Mouse (Mus musculus) midbrain, postnatal 0 days (tissue): ENCODE results near the gene Cnot3. TPM values are rescaled to one million over a fixed set of nuclear protein-coding genes. Genes with fewer than 3 reads are reported as not detected.
A peak's percentile ranks its signal among the peaks of the same experiment; 100 is the strongest.

ENCODE experiments used
- ATAC-seq: fragments of 200-750 bp; cut with Nextera tagmentation; 2 replicates; pipeline ENCODE4 v1.8.0; 2017; ENCODE audit warnings: moderate number of reproducible peaks, mild to moderate bottlenecking, moderate TSS enrichment, moderate library complexity; ENCODE audit not compliant: low FRiP score
- DNase-seq: peaks from one replicate; pipeline ENCODE4 v3.0.0-alpha.2; 2015; ENCODE audit warnings: low spot score
- H3K27ac ChIP-seq: fragments of 300-500 bp; sonication (generic); 2 replicates; pipeline ENCODE4 v1.5.1; 2014; ENCODE audit warnings: low read depth, mild to moderate bottlenecking, low read length, mixed read lengths
- H3K27me3 ChIP-seq: fragments of 300-500 bp; sonication (generic); 2 replicates; pipeline ENCODE4 v1.6.1; 2014; ENCODE audit warnings: low read length, control low read depth, mixed read lengths; ENCODE audit not compliant: insufficient read depth
- H3K36me3 ChIP-seq: fragments of 300-500 bp; sonication (generic); 2 replicates; pipeline ENCODE4 v1.6.1; 2014; ENCODE audit warnings: low read length, control low read depth, mixed read lengths; ENCODE audit not compliant: insufficient read depth
- H3K4me1 ChIP-seq: fragments of 300-500 bp; sonication (generic); 2 replicates; pipeline ENCODE4 v1.6.1; 2014; ENCODE audit warnings: mild to moderate bottlenecking, control low read depth, antibody characterized with exemption, low read length, mixed read lengths; ENCODE audit not compliant: insufficient read depth
- H3K4me2 ChIP-seq: fragments of 300-500 bp; sonication (generic); 2 replicates; pipeline ENCODE4 v1.6.1; 2014; ENCODE audit warnings: low read depth, mild to moderate bottlenecking, low read length, mixed read lengths; ENCODE audit not compliant: poor library complexity, severe bottlenecking
- H3K4me3 ChIP-seq: fragments of 300-500 bp; sonication (generic); 2 replicates; pipeline ENCODE4 v1.5.1; 2014; ENCODE audit warnings: low read depth, mild to moderate bottlenecking, low read length, moderate library complexity
- H3K9ac ChIP-seq: fragments of 300-500 bp; sonication (generic); replicated peaks from 2 replicates; pipeline ENCODE4 v1.6.1; 2014; ENCODE audit warnings: mild to moderate bottlenecking, low read length, moderate library complexity, mixed read lengths; ENCODE audit not compliant: poor library complexity, severe bottlenecking
- H3K9me3 ChIP-seq: fragments of 300-500 bp; sonication (generic); 2 replicates; pipeline ENCODE4 v1.6.1; 2016; ENCODE audit warnings: low read length, control low read depth
- CTCF ChIP-seq: IDR thresholded peaks from 2 replicates; pipeline ENCODE4 v1.5.1; 2016; ENCODE audit warnings: antibody characterized with exemption, mild to moderate bottlenecking
- WGBS: fragments of 180-500 bp; shearing (Covaris S2); extraction: QIAGEN DNeasy Blood & Tissue Kit; methylation state at CpG from one replicate; pipeline ENCODE4 v1.1.7; 2014; 5-methylcytosine and 5-hydroxymethylcytosine counted together
- polyA plus RNA-seq: library from polyadenylated mRNA; unstranded; fragments of >200 nt; fragmentation: Nextera tagmentation; extraction: Ambion mirVana; gene quantifications from 2 replicates; pipeline ENCODE4 v1.2.1, GENCODE M21; 2015
- total RNA-seq: library from RNA; depleted of rRNA; stranded (reverse); fragments of >200 nt; gene quantifications from 2 replicates; pipeline ENCODE4 v1.2.3, GENCODE M21; 2014

Gene Cnot3
- total and polyA plus RNA-seq, 2 experiments from 2014 or later: 23.3 to 32.6 TPM

GRCm38 (mm10) chr7:3675228-3675548 is 30.1 kb downstream of the Cnot3 start:
- no peak overlapping the region for H3K4me3 ChIP-seq
- no peaks in the 10 kb centered on the region for H3K4me1 ChIP-seq
- peak; percentile 13; the same call in 1 of the 2 replicates for ATAC-seq
- H3K27ac ChIP-seq: no peak overlapping the region
- H3K4me2 ChIP-seq: no peak overlapping the region
- WGBS: 78% methylated on average over 3 of the region's 3 CpGs
- TF ChIP-seq CTCF: no peak
- no peak for DNase-seq
- peaks cover 8% of the 10 kb centered on the region; the same call in 1 of the 2 replicates for H3K36me3 ChIP-seq
- H3K9me3 ChIP-seq: no peaks in the 10 kb centered on the region
- no peaks in the 10 kb centered on the region for H3K27me3 ChIP-seq
- no peak overlapping the region for H3K9ac ChIP-seq

GRCm38 (mm10) chr7:3676371-3676770 is 31.3 kb downstream of the Cnot3 start:
- Histone ChIP-seq H3K36me3 (peaks cover 8% of the 10 kb centered on the region; the same call in 1 of the 2 replicates), H3K9me3 (no peaks in the 10 kb centered on the region)
- 86% methylated on average over 12 of the region's 12 CpGs for WGBS

GRCm38 (mm10) chr7:3677342-3677741 is 32.3 kb downstream of the Cnot3 start, which contains the start of gene Tmc4:
Gene Tmc4 (minus strand): TSS chr7:3677553.
- Histone ChIP-seq H3K4me1 (no peaks in the 10 kb centered on the region), H3K27me3 (no peaks in the 10 kb centered on the region), H3K9me3 (no peaks in the 10 kb centered on the region), H3K4me3 (no peak within 1 kb of the TSS), H3K27ac (no peak within 1 kb of the TSS), H3K36me3 (peaks cover 8% of the 10 kb centered on the region; the same call in 1 of the 2 replicates), H3K4me2 (no peak within 1 kb of the TSS), H3K9ac (no peak within 1 kb of the TSS)
- TF ChIP-seq CTCF: no peak
- 55% methylated on average over 9 of the region's 9 CpGs for WGBS
- no peak for ATAC-seq
- no peak for DNase-seq

More at GRCm38 (mm10) chr7:3676371-3676770, 31.3 kb downstream of the Cnot3 start:
- TF ChIP-seq CTCF: no peak
- no peak for DNase-seq
- ATAC-seq: no peak
- Histone ChIP-seq H3K27ac (no peak overlapping the region), H3K4me3 (no peak overlapping the region), H3K9ac (no peak overlapping the region), H3K4me1 (no peaks in the 10 kb centered on the region), H3K4me2 (no peak overlapping the region), H3K27me3 (no peaks in the 10 kb centered on the region)

GRCm38 (mm10) chr7:3683908-3684550 is 39.0 kb downstream of the Cnot3 start:
- 0 out of 2 replicates have a peak overlapping the region, but pooled peaks have one; percentile 6 for H3K4me2 ChIP-seq
- 44% methylated on average over 10 of the region's 10 CpGs for WGBS
- DNase-seq (peak; percentile 76), ATAC-seq (peak; percentile 79)
- H3K9ac ChIP-seq: peak overlapping the region; percentile 8; the same call in 1 of the 2 replicates
- H3K27me3 ChIP-seq: no peaks in the 10 kb centered on the region
- no peak for TF ChIP-seq CTCF
- peaks cover 24% of the 10 kb centered on the region for H3K36me3 ChIP-seq
- H3K4me3 ChIP-seq: no peak overlapping the region
- H3K4me1 ChIP-seq: peaks cover 12% of the 10 kb centered on the region; the same call in 1 of the 2 replicates
- no peaks in the 10 kb centered on the region for H3K9me3 ChIP-seq
- peak overlapping the region; percentile 74 for H3K27ac ChIP-seq

- DNase-seq (no peak), ATAC-seq (no peak; the same call in 1 of the 2 replicates)
- Histone ChIP-seq H3K4me2 (no peak overlapping the region), H3K27me3 (no peaks in the 10 kb centered on the region), H3K9me3 (no peaks in the 10 kb centered on the region), H3K4me3 (no peak overlapping the region), H3K36me3 (peaks cover 20% of the 10 kb centered on the region), H3K27ac (peak overlapping the region; percentile 74), H3K4me1 (peaks cover 12% of the 10 kb centered on the region; the same call in 1 of the 2 replicates), H3K9ac (no peak overlapping the region; the same call in 1 of the 2 replicates)
- no peak for TF ChIP-seq CTCF
- WGBS: 58% methylated on average over 8 of the region's 8 CpGs
These were observed 39.6 kb downstream of the Cnot3 start for GRCm38 (mm10) chr7:3684698-3685097.

GRCm38 (mm10) chr7:3685400-3686187 is 40.5 kb downstream of the Cnot3 start:
- H3K9ac ChIP-seq: no peak overlapping the region
- no peak overlapping the region for H3K4me3 ChIP-seq
- no peaks in the 10 kb centered on the region for H3K27me3 ChIP-seq
- peaks cover 20% of the 10 kb centered on the region for H3K36me3 ChIP-seq
- H3K4me2 ChIP-seq: no peak overlapping the region
- TF ChIP-seq CTCF: no peak
- ATAC-seq (no peak), DNase-seq (no peak)
- H3K9me3 ChIP-seq: no peaks in the 10 kb centered on the region
- peak overlapping the region; percentile 74 for H3K27ac ChIP-seq
- H3K4me1 ChIP-seq: peaks cover 12% of the 10 kb centered on the region; the same call in 1 of the 2 replicates
- 86% methylated on average over 31 of the region's 31 CpGs for WGBS
